Mouse (Mus musculus) adrenal gland, postnatal 14 days (tissue): Measurements from ENCODE around the gene Satb2. TPM values are rescaled to one million over a fixed set of nuclear protein-coding genes. Genes with fewer than 3 reads are reported as not detected.

Source experiments
- microRNA-seq, 2 experiments: library from miRNA; unstranded; fragments of <30 nt; microRNA quantifications; one replicate each; pipeline ENCODE4 v1.2.0; 2021
- total RNA-seq: library from RNA; stranded (reverse); gene quantifications from 2 replicates; pipeline ENCODE4 v1.2.3, GENCODE M21; 2021

Satb2 gene
- total RNA-seq, 1 experiment from 2014 or later: 1.6 TPM

Small RNA genes lying within 50 kb of the gene (microRNA-seq; reads per million reads assigned to microRNA genes)
- 0 reads per million in 2 experiments for gene Gm23943
